Mouse (Mus musculus): ENCODE measurements at regions not wholly inside any gene's neighbourhood (a gene's known extent, or its start where the extent isn't known, plus 50 kb on each side); places are given as distances from the start of the nearest gene placed in this dataset.

DNA sequence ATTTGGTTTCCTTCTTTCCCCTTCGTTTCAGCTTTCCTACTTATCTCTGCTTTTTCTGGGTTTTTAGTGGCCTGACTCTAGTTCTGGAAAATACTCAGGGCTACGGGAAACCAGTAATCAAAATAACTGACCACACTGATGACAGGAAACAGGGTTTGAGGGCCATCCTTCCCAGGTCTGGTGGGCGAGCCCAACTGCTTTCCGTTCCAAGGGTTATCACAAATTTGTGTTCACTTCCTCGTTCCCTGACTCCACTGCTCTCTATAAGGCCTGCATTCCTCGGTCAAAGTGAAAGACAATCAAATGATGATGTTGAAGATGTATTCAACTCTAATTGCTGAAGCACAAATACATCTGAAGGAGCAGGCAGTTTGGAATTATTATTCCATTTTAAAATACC is 305.1 kb upstream of the Trib2 start:
- no peak overlapping the region for H3K27ac ChIP-seq
- 56% methylated on average over 6 of the region's 6 CpGs for WGBS
- no peaks in the 10 kb centered on the region for H3K9me3 ChIP-seq (replicated peaks)
- no peak overlapping the region for H3K4me2 ChIP-seq
- H3K4me1 ChIP-seq (replicated peaks): no peaks in the 10 kb centered on the region
- H3K36me3 ChIP-seq: no peaks in the 10 kb centered on the region
- no peak overlapping the region for H3K4me3 ChIP-seq
- H3K27me3 ChIP-seq: no peaks in the 10 kb centered on the region
- ATAC-seq (replicated peaks; ENCODE audit: insufficient number of reproducible peaks, insufficient read depth, low FRiP score, low read depth): no peak
- no peak overlapping the region for H3K9ac ChIP-seq

DNA sequence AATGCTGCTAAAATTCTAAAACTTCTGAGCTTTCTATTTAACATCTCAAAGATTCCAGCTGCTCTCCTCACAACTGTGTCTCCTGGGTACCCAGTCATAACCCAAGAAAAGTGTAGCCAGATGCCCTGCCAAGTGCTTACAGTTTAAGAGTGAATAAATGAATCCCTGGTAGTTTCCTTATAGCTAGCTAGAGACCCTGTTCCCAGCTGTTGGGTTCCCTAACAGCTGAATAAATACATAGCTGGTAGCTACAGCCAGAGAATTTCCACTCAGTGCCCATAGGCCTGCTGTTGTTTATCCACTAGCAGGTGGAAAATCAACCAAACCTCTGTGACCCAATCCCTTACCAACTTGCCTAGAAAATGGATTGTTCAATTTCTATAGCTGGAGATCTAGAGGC is 302.0 kb upstream of the Trib2 start:
- H3K4me2 ChIP-seq: no peak overlapping the region
- H3K36me3 ChIP-seq: no peaks in the 10 kb centered on the region
- H3K4me3 ChIP-seq: no peak overlapping the region
- no peaks in the 10 kb centered on the region for H3K4me1 ChIP-seq (replicated peaks)
- H3K9me3 ChIP-seq (replicated peaks): no peaks in the 10 kb centered on the region
- no peak overlapping the region for H3K9ac ChIP-seq
- H3K27ac ChIP-seq: no peak overlapping the region
- ATAC-seq (replicated peaks; ENCODE audit: insufficient number of reproducible peaks, insufficient read depth, low FRiP score, low read depth): no peak
- H3K27me3 ChIP-seq: no peaks in the 10 kb centered on the region

DNA sequence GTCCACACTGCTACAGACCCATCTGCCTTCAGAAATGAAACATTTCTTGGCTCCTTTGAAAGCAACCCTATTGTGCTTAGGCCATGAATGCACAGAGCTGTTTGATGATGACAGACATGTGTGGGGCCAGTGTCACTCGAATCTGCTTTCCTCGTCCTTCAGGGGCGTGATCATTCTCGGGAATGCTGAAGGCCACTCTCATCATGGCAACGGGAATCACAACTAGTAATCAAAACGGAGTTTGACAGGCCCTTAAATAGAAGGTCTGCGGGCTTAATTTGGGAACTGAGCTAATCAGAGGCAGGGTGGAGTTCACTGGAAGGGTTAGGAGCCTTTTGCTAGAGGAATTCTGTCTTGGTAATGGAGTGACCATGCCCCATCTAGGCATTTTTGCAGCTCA is 290.2 kb upstream of the Trib2 start:
- ATAC-seq (replicated peaks; ENCODE audit: insufficient number of reproducible peaks, insufficient read depth, low FRiP score, low read depth): no peak
- Histone ChIP-seq H3K36me3 (no peaks in the 10 kb centered on the region), H3K9me3 (replicated peaks) (no peaks in the 10 kb centered on the region), H3K4me2 (no peak overlapping the region), H3K27me3 (no peaks in the 10 kb centered on the region), H3K27ac (no peak overlapping the region), H3K9ac (no peak overlapping the region), H3K4me1 (replicated peaks) (no peaks in the 10 kb centered on the region), H3K4me3 (no peak overlapping the region)
- 26% methylated on average over 7 of the region's 7 CpGs for WGBS

DNA sequence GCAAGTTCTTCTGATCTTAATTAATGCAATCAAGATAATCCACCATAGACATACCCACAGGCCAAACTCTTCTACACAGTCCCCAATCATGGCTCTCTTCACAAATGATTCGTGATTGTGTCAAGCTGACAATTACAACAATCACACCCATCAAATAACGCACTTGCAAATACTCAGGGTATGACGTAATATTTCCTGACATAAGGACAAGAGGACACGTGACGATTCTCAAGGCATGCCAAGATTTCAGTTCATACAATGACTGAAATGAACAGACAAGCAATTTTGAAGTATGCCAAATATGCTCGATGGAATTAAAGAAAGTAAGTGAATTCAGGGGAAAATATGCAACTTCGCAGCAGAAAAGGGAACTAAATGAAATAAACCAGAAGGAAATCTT is 282.1 kb upstream of the Trib2 start:
- WGBS: 79% methylated on average over 7 of the region's 7 CpGs

DNA sequence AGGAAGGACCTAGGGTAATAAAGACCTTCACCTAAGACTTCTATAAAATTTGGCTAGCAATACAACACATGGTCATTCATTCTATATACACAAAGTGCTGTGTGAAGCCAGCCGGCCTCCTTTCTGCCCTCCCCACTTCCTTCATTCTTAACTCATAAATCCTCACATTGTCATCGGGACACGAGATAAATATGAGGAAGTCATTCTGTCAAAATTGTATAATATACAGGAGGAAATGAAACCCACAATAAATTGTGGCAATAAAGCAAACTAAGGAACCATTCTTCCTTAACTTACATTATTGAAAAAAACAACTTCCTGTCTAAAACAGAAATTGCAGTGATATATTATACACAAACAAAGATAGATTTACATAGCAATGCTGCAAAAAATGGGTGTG is 275.9 kb upstream of the Trib2 start:
- H3K36me3 ChIP-seq: no peaks in the 10 kb centered on the region
- H3K27ac ChIP-seq: no peak overlapping the region
- no peak overlapping the region for H3K4me3 ChIP-seq
- ATAC-seq (replicated peaks; ENCODE audit: insufficient number of reproducible peaks, insufficient read depth, low FRiP score, low read depth): no peak
- H3K9me3 ChIP-seq (replicated peaks): no peaks in the 10 kb centered on the region
- H3K4me2 ChIP-seq: no peak overlapping the region
- no peaks in the 10 kb centered on the region for H3K27me3 ChIP-seq
- no peaks in the 10 kb centered on the region for H3K4me1 ChIP-seq (replicated peaks)
- 61% methylated on average over 3 of the region's 3 CpGs for WGBS
- H3K9ac ChIP-seq: no peak overlapping the region

More for the DNA sequence above, 282.1 kb upstream of the Trib2 start:
- Histone ChIP-seq H3K27ac (no peak overlapping the region), H3K4me2 (no peak overlapping the region), H3K36me3 (no peaks in the 10 kb centered on the region), H3K4me1 (replicated peaks) (no peaks in the 10 kb centered on the region), H3K4me3 (no peak overlapping the region), H3K9me3 (replicated peaks) (no peaks in the 10 kb centered on the region), H3K27me3 (no peaks in the 10 kb centered on the region), H3K9ac (no peak overlapping the region)
- no peak for ATAC-seq (replicated peaks; ENCODE audit: insufficient number of reproducible peaks, insufficient read depth, low FRiP score, low read depth)

DNA sequence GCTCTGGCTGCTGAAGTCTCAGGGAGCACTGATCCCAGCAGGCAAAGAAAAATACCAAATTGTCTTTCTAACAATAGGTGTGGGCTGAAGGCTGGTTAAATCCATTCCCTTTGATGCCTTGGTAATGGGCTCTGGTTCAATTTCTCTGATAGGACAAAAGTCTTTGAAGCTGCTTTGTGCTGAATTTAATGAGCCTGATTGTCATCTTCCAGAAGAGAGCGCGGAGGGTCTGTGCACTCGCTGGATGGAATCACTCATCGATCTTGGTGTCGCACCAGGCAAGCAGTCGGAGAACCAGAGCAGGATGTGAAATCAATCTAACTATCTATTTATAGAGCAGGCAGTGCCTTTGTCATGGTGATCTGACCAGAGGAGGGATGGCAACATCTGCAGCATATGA is 274.6 kb upstream of the Trib2 start:
- ATAC-seq (replicated peaks; ENCODE audit: insufficient number of reproducible peaks, insufficient read depth, low FRiP score, low read depth): no peak
- Histone ChIP-seq H3K27ac (no peak overlapping the region), H3K9me3 (replicated peaks) (no peaks in the 10 kb centered on the region), H3K4me1 (replicated peaks) (no peaks in the 10 kb centered on the region), H3K4me3 (no peak overlapping the region), H3K36me3 (no peaks in the 10 kb centered on the region), H3K27me3 (no peaks in the 10 kb centered on the region), H3K9ac (no peak overlapping the region), H3K4me2 (no peak overlapping the region)
- 26% methylated on average over 6 of the region's 6 CpGs for WGBS

DNA sequence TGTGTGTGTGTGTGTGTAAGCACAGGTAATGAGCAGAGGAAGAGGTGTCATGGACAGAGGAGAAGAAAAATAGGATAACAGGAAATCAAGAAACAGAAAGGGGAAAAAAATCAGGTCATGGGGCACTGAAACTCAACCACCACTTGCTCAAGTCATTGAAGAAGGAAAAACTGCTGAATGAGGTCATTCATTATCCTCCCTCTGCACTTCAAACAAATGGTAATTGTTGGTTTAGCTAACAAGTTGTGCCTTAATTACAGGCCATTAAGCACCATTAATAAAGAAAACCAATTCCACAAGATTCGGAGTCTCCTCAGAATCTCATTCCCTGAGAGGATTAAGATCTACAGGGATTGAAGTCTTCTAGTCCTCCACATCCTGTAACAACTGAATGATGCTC is 266.5 kb upstream of the Trib2 start:
- no peak overlapping the region for H3K4me3 ChIP-seq
- H3K9me3 ChIP-seq (replicated peaks): no peaks in the 10 kb centered on the region
- no peak overlapping the region for H3K9ac ChIP-seq
- ATAC-seq (replicated peaks; ENCODE audit: insufficient number of reproducible peaks, insufficient read depth, low FRiP score, low read depth): no peak
- H3K36me3 ChIP-seq: no peaks in the 10 kb centered on the region
- H3K27me3 ChIP-seq: no peaks in the 10 kb centered on the region
- no peaks in the 10 kb centered on the region for H3K4me1 ChIP-seq (replicated peaks)
- no peak overlapping the region for H3K4me2 ChIP-seq
- no peak overlapping the region for H3K27ac ChIP-seq
- 78% methylated on average over 1 of the region's 1 CpGs for WGBS

DNA sequence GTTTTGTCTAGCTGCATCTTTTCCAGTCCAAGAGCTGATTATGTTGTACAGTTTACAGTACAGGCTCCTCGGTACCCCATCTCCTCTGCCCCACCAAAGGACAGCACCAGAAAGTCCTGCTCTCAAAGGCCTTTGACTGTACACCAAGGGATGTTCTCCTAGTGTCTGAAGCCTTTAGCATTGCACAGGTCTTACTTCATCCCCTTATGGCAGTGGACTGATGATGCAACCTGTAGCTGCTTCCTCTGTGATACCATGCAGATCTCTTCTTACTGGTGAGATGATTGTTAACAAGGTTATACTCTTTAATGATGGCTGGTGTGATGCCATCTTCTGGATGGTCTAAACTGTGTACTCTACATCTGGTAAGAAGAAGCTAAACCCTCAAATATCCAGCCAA is 260.5 kb upstream of the Trib2 start:
- no peaks in the 10 kb centered on the region for H3K27me3 ChIP-seq
- ATAC-seq (replicated peaks; ENCODE audit: insufficient number of reproducible peaks, insufficient read depth, low FRiP score, low read depth): no peak

DNA sequence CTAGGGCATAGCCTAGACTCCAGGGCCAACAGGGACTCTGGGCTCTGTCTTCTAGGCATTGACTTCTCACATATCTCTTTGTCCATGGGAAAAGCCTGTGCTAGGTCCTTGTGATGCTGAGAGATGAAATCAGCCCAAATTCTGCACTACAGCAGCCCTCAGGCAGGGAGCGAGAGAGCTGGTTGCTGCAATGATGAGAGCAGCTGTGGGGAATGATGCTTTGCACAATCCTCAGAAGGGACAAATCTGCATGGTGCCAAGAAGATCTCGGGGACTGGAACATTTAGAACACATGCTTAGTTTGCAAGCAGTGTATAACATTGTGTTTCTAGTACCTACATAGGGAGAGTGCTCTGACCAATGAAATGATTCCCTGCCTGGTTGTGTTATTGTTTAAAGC is 259.2 kb upstream of the Trib2 start:
- H3K4me2 ChIP-seq: no peak overlapping the region
- no peak overlapping the region for H3K9ac ChIP-seq
- no peaks in the 10 kb centered on the region for H3K4me1 ChIP-seq (replicated peaks)
- no peaks in the 10 kb centered on the region for H3K27me3 ChIP-seq
- no peaks in the 10 kb centered on the region for H3K36me3 ChIP-seq
- 73% methylated on average over 2 of the region's 2 CpGs for WGBS
- no peaks in the 10 kb centered on the region for H3K9me3 ChIP-seq (replicated peaks)
- no peak overlapping the region for H3K27ac ChIP-seq
- no peak overlapping the region for H3K4me3 ChIP-seq
- no peak for ATAC-seq (replicated peaks; ENCODE audit: insufficient number of reproducible peaks, insufficient read depth, low FRiP score, low read depth)

More for the DNA sequence above, 260.5 kb upstream of the Trib2 start:
- WGBS: 75% methylated on average over 1 of the region's 1 CpGs
- H3K9ac ChIP-seq: no peak overlapping the region
- no peaks in the 10 kb centered on the region for H3K36me3 ChIP-seq
- no peak overlapping the region for H3K4me3 ChIP-seq
- H3K4me1 ChIP-seq (replicated peaks): no peaks in the 10 kb centered on the region
- no peak overlapping the region for H3K27ac ChIP-seq
- H3K4me2 ChIP-seq: no peak overlapping the region
- H3K9me3 ChIP-seq (replicated peaks): no peaks in the 10 kb centered on the region

DNA sequence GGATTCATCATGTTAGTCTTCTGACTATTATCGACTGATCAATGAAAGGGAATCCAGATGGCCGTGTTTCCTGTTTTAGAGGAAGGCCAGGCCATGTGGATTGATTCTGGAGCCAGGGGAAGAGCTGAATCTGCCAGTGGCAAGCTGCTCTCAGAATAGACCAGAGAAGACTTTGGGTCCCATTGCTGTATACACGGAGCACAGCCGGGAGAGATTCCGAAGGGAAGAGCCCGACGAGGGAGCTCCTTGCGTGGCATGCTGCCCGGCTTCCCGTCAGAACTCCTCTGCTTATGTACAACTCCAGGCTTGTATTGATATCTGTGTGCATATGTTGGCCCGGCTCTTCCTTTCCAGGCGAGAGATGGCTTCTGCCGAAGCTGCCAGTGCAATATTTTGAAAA is 252.2 kb upstream of the Trib2 start:
- Histone ChIP-seq H3K9me3 (replicated peaks) (no peaks in the 10 kb centered on the region), H3K4me3 (no peak overlapping the region), H3K36me3 (no peaks in the 10 kb centered on the region), H3K27me3 (no peaks in the 10 kb centered on the region), H3K4me2 (no peak overlapping the region), H3K27ac (no peak overlapping the region), H3K4me1 (replicated peaks) (no peaks in the 10 kb centered on the region), H3K9ac (no peak overlapping the region)
- 73% methylated on average over 13 of the region's 13 CpGs for WGBS
- ATAC-seq (replicated peaks; ENCODE audit: insufficient number of reproducible peaks, insufficient read depth, low FRiP score, low read depth): no peak

DNA sequence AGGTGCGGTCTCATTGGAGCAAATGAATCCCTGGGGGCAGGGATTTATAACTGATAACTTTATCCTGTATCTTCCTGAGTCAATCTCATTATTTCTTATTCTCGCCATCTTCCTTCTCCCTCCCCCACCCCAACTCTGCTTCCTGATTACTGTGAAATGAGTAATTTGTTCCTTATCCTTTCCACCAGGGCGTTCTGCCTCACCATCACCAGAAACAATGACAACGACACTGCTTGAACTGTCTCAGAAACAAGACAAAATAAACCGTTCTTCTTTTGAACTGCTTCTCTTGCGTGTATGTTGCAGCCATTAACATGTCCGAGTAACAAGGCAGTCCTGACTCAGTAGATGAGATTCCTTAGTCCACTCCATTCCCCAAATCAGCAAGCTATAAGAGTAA is 246.0 kb upstream of the Trib2 start:
- no peaks in the 10 kb centered on the region for H3K27me3 ChIP-seq
- no peak overlapping the region for H3K9ac ChIP-seq
- H3K36me3 ChIP-seq: no peaks in the 10 kb centered on the region
- 67% methylated on average over 7 of the region's 7 CpGs for WGBS
- no peak overlapping the region for H3K4me2 ChIP-seq
- no peak overlapping the region for H3K4me3 ChIP-seq
- no peaks in the 10 kb centered on the region for H3K9me3 ChIP-seq (replicated peaks)
- H3K4me1 ChIP-seq (replicated peaks): no peaks in the 10 kb centered on the region
- no peak for ATAC-seq (replicated peaks; ENCODE audit: insufficient number of reproducible peaks, insufficient read depth, low FRiP score, low read depth)
- no peak overlapping the region for H3K27ac ChIP-seq

DNA sequence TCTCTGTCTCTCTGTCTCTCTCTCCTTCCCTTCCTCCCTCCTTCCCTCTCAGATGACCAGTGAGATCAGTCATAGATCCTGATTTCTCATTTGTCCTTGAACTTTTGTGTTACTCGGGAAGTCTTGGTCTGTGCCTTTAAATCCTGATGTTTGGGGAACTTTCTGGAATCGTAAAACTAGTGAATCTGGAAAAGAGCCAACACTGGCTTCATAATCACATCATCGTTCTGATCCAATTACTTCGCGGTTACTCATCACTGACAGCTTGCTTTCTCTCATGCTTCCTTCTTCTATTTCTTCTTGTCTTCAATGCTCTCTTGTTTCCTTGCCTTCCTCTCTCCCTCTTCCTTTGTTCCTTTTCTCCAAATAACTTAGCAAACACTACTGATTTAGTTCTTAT is 243.7 kb upstream of the Trib2 start:
- no peak overlapping the region for H3K9ac ChIP-seq
- no peak overlapping the region for H3K4me3 ChIP-seq
- no peaks in the 10 kb centered on the region for H3K9me3 ChIP-seq (replicated peaks)
- no peak for ATAC-seq (replicated peaks; ENCODE audit: insufficient number of reproducible peaks, insufficient read depth, low FRiP score, low read depth)
- H3K36me3 ChIP-seq: no peaks in the 10 kb centered on the region
- WGBS: 60% methylated on average over 5 of the region's 5 CpGs
- H3K4me2 ChIP-seq: no peak overlapping the region
- H3K4me1 ChIP-seq (replicated peaks): no peaks in the 10 kb centered on the region
- H3K27me3 ChIP-seq: no peaks in the 10 kb centered on the region
- H3K27ac ChIP-seq: no peak overlapping the region

DNA sequence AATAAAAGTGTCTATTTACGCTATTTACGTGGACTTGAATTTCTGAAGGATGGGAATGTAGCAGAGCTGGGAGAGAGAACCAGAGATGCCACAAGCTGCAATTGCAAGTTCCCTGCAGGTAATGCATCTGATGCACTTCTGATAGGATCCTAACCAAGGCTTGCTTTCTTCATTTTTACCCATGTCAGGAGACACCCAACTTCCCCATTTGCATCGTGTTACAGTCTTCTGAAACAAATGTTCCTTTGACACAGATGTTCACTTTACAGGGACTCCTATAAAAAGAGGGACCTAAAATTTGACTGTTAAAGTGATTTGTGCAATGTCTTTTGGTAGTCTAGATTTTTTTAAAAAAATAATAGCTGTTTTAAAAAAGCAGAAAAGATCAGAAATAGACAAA is 241.5 kb upstream of the Trib2 start:
- 85% methylated on average over 3 of the region's 3 CpGs for WGBS
- no peaks in the 10 kb centered on the region for H3K9me3 ChIP-seq (replicated peaks)
- no peaks in the 10 kb centered on the region for H3K36me3 ChIP-seq
- H3K27me3 ChIP-seq: no peaks in the 10 kb centered on the region
- no peak overlapping the region for H3K4me3 ChIP-seq
- ATAC-seq (replicated peaks; ENCODE audit: insufficient number of reproducible peaks, insufficient read depth, low FRiP score, low read depth): no peak
- no peak overlapping the region for H3K9ac ChIP-seq
- no peaks in the 10 kb centered on the region for H3K4me1 ChIP-seq (replicated peaks)
- H3K4me2 ChIP-seq: no peak overlapping the region
- no peak overlapping the region for H3K27ac ChIP-seq
